Mouse (Mus musculus) heart, adult 18-20 months (tissue): ENCODE results near the gene Tef. TPM values are rescaled to one million over a fixed set of nuclear protein-coding genes. Genes with fewer than 3 reads are reported as not detected.
A peak's percentile ranks its signal among the peaks of the same experiment; 100 is the strongest.

ENCODE experiments used
- DNase-seq, 2 experiments: peaks; one replicate each; pipeline ENCODE4 v3.0.0; 2021 to 2022; ENCODE audit warnings: mixed read lengths in 1 of 2
- total RNA-seq, 2 experiments: library from RNA; stranded (reverse); gene quantifications; 2 replicates each; pipeline ENCODE4 v1.2.3; 2021

The Tef gene
- total RNA-seq, 2 experiments from 2014 or later = 67.5 to 73.0 TPM

- DNase-seq = peak; percentile 71 to 81
Measured at GRCm38 (mm10) chr15:81848301-81848700, 46.1 kb downstream of the Tef start.

GRCm38 (mm10) chr15:81849104-81849503 is 46.9 kb downstream of the Tef start:
- peak in 1 of 2 experiments; percentile 45 for DNase-seq

- DNase-seq = peak in 1 of 2 experiments; percentile 27
Measured at GRCm38 (mm10) chr15:81850718-81851117, 48.5 kb downstream of the Tef start.

- DNase-seq = peak in 1 of 2 experiments; percentile 32
Measured at GRCm38 (mm10) chr15:81851375-81851774, 49.2 kb downstream of the Tef start.

- peak in 1 of 2 experiments; percentile 39 for DNase-seq
Measured at GRCm38 (mm10) chr15:81852411-81853000, 50.3 kb downstream of the Tef start.

- peak in 1 of 2 experiments; percentile 38 for DNase-seq
Measured at GRCm38 (mm10) chr15:81853081-81853480, 50.9 kb downstream of the Tef start.

- peak; percentile 89 to 94 for DNase-seq
Measured at GRCm38 (mm10) chr15:81856030-81856790, 54.0 kb downstream of the Tef start.

- DNase-seq = peak; percentile 47 to 62
Measured at GRCm38 (mm10) chr15:81856938-81857723, 54.9 kb downstream of the Tef start.

- peak in 1 of 2 experiments; percentile 43 for DNase-seq
Measured at GRCm38 (mm10) chr15:81857724-81858116, 55.5 kb downstream of the Tef start.

- peak; percentile 96 to 98 for DNase-seq
Measured at GRCm38 (mm10) chr15:81858138-81858516, 55.9 kb downstream of the Tef start.

GRCm38 (mm10) chr15:81858517-81859329 is 56.5 kb downstream of the Tef start, which contains the start of gene Tob2:
Gene Tob2, minus strand, starts transcription at chr15:81858796.
- peak; percentile 79 to 87 for DNase-seq

GRCm38 (mm10) chr15:81859330-81860255 is 57.4 kb downstream of the Tef start:
- DNase-seq = peak; percentile 92 to 96

- peak; percentile 62 to 64 for DNase-seq
Measured at GRCm38 (mm10) chr15:81860471-81861135, 58.4 kb downstream of the Tef start.

- no peak for DNase-seq
Measured at GRCm38 (mm10) chr15:81864238-81864637, 62.0 kb downstream of the Tef start.

- no peak for DNase-seq
Measured at GRCm38 (mm10) chr15:81869985-81870384, 67.8 kb downstream of the Tef start.

GRCm38 (mm10) chr15:81871604-81872261 is 69.5 kb downstream of the Tef start, which contains the start of gene Phf5a:
Gene Phf5a, minus strand, starts transcription at chr15:81871911.
- peak; percentile 91 to 92 for DNase-seq

- DNase-seq = peak; percentile 99 to 100
Measured at GRCm38 (mm10) chr15:81872262-81873136, 70.3 kb downstream of the Tef start, which contains the start of gene Aco2. Gene Aco2, plus strand, starts transcription at chr15:81872309.
